Mouse (Mus musculus): ENCODE results near the gene Zswim8.
A peak's percentile ranks its signal among the peaks of the same experiment; 100 is the strongest.
"Not testable (repeated sequence)": the region's sequence is repeated elsewhere in the genome, so short reads cannot be mapped to it uniquely, and the experiment has no call there.

Zswim8 gene

DNA sequence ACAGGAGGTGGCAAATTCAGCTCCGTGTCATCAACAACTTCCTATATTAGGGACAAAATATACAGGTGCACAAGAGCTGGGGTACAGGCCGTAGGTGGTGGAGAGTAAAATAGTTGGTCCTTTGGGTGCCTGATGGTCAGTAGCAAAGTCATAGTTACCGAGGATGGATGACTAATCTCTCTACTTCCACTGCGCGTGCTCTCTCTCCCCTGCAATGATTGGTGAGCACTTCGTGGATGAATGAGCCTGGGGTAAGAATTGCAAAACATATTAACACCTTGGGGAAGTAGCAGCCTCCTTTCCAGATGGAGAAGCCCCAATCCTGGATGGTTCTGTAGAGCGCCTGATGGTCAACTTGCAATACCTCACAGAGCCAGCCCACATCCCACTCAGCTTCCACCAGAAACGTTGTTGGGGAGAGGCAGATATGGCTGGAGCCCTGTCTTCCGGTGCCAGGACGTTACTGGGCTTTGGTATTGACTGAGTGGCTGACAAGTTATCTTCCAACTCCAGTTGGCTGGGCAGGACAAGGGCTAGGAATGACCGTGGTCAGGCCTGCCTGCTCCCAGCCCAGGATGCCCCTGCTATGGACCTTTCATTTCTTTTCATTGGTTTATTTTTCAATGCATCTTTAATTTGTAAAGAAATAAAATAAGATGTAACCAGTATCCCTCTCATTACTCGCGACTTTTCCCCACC, 13.0 kb upstream of the Zswim8 start:
- peak; percentile 53 for DNase-seq (ENCODE audit: low read depth)

DNA sequence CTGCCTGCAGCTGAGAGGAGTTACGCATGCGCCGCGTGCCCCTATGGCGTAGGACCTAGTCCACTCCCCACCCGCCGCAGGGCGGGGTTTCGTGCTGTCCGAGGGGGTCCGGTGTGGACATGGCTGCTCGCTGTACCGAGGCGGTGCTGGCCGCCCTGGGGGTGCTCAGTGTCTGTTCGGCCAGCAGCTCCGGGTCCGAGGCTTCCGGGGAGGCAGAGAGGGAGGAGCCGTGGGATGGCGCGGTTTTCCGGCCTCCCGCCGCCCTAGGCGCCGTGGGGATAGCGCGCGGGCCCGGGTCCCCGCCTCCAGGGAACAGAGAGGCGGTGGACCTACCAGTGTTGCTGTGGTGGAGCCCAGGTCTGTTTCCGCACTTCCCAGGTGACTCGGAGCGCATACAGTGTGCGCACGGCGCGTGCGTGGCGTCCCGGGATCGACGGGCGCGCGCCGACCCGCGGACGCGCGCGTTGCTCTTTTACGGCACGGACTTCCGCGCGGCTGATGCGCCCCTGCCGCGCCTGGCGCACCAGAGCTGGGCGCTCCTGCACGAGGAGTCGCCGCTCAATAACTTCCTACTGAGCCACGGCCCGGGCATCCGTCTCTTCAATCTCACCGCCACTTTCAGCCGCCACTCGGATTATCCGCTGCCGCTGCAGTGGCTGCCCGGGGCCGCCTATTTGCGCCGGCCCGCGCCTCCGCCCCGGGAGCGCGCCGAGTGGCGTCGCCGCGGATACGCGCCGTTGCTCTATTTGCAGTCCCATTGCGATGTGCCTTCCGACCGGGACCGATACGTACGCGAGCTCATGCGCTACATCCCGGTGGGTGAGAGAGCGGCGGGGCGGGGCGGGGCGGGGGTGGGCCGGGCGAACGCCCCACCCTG, 12.2 kb upstream of the Zswim8 start, which contains the start of gene Fut11:
Gene Fut11 (plus strand): TSS at position 85 of the 877 bp plus-strand sequence.
- DNase-seq (ENCODE audit: low read depth), result peak; percentile 76

DNA sequence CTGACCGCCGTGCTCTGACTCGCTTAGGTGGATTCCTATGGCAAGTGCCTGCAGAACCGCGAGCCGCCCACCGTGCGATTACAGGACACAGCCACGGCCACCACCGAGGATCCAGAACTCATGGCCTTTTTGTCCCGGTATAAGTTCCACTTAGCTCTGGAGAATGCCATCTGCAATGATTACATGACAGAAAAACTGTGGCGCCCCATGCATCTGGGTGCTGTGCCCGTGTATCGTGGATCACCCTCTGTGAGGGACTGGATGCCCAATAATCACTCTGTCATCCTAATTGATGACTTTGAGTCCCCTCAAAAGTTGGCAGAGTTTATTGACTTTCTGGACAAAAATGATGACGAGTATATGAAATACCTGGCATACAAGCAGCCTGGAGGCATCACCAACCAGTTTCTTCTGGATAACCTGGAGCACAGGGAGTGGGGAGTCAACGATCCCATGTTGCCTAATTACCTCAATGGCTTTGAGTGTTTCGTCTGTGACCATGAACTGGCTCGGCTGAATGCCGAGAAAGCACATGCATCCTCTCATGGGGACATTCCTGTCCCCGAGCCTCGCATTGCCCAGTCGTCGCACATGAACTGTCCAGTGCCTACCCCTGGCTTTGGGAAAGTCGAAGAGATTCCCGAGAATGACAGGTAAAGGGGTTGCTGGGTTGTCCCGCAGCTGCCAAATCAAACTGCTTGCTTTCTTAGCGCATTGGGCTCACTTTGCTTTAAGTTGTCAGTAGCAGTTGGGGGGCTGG, 11.4 kb upstream of the Zswim8 start:
- no peak for DNase-seq (ENCODE audit: low read depth)

DNA sequence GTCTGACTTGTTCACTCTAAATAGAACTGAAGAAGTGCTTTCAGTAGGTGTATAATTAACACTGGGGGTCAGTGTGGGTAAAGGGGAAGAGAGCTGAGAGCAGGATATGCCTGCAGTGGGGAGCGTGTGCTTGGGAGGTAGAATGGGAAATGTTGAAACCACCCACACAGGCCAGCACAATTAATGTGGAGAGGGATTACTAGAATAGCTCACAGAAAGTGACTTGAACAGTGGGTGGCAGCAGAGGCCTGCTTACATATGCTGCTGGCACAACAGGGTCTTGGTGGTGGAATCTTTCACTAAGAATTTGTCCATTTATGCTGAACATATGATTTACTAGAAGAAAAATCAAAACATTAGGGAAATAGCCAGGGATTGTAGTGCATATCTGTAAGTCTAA, 10.4 kb upstream of the Zswim8 start:
- peak; percentile 83 for DNase-seq (ENCODE audit: low read depth)

DNA sequence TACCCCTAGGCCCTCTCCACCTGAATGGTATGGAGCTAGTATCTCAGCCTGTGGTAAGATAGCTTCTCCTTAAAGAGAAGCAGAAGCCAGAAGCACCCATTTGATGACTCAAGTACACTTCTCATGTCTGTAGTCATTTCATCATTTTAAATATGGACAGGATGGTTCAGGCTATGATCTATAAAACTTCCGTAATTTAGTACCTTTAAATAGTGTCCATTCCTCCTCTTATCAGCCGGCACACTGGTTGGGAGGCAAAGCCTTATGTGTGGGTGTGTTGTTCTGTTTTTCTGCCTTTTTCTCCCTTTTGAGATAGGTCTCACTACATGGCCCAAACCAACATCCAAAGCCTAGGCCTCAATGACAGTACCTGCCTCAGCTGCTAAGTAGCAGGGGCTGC, 8.8 kb upstream of the Zswim8 start:
- no peak for DNase-seq (ENCODE audit: low read depth)

DNA sequence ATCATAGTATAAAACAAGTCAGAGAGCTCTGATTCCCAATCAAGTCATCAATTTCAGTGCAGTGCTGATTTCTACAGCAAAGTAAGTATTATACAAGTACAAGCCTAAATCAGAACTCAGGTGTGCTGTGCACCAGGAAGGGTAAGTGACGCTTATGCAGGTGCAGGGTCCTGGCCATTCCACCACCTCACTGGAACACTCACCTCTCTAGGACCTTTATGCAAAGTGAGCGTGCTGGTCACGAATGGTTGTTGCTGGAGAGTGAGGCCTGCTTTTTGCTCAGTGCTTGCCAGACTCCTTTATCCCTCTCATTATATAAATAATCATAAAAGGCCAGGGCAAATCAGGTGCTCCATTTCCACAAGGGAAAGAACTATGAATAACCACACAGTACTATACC, 7.0 kb upstream of the Zswim8 start:
- no peak for DNase-seq (ENCODE audit: low read depth)

DNA sequence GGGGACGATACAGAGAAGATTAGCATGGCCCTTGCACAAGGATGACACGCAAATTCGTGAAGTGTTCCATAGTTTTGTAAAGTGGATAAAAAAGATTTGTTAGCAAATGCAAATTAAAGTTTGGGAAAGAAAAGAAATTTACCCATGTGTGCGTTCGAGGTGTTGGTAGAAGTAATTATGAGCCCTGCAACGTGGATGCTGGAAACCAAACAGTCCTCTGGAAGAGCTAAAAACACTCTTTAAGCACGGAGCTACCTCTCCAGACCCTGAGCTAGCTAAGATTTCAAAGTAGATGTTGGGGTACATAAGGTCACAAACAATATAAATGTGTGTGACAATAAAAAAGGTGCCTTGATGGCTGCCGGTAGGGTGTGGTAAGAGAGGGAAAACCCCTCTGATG, 5.8 kb upstream of the Zswim8 start:
- no peak for DNase-seq (ENCODE audit: low read depth)

DNA sequence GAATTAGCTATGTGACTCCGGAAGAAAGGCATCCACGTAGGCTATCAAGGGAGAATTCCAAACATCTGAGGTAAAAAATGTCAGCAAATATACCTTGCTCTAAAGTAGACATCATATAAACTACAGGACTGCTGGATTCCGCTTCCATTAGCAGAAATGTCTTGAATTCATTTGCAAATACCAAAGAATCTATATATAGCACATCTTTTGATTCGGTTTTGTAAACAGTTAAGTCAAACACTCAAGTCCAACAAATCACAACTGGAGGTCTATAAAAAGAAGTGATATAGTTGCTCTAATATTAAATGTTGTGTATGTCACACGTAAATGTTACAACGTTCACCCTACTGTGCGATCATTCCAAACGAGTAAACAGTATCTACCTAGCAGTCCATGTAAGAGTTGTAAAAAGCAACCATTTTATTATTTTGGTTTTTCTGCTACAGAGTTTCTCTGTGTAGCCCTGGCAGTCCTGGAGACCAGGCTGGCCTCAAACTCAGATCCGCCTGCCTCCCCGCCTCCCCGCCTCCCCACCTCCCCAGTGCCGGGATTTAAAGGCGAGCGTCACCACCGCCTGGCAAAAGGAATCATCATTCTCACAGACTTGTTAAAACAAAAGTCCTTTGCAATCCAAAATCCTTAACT, 5.1 kb upstream of the Zswim8 start:
- peak; percentile 17 for DNase-seq (ENCODE audit: low read depth)

DNA sequence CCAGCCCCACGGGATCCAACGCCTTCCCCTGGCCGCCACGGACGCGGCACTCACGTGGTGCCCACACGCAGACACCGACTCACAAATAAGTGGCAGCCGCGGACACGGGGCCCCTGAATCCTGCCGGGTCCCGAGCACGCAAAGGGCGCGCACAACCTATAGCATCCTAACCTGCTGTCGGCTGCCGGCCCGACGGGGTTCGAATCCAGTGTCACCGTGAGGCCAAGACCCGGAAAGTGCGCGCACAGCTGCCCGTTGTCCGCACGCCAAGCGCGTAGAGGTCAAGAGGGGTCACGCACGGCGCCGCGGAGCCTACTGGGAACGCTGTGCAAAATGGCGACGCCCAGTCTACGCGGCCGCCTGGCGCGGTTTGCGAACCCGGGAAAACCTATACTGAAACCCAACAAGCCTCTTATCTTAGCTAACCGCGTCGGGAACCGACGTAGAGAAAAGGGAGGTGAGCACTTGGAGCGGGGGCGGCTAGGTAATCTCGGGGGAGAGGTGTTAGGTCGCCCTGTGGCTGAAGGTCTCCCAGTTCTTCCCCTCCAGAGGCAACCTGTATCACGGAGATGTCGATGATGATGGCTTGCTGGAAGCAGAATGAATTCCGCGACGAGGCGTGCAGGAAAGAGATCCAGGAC, 4.5 kb upstream of the Zswim8 start, which contains the start of gene Chchd1:
Gene Chchd1 (plus strand): TSS at position 266 of the 641 bp plus-strand sequence.
- peak; percentile 87 for DNase-seq (ENCODE audit: low read depth)

DNA sequence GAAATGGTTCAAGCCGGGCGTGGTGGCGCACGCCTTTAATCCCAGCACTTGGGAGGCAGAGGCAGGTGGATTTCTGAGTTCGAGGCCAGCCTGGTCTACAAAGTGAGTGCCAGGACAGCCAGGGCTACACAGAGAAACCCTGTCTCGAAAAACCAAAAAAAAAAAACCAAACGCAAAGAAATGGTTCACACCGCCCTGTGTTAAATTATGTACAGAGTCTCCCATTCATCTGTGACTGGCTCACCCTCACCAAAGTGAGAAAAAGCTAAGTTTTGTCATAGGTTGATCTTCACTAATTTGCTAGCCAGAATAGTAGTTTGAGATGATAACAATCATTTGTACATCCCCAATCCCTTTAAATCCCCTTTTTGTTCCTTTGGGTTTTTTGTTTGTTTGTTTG, 3.9 kb upstream of the Zswim8 start:
- not testable (repeated sequence) for DNase-seq (ENCODE audit: low read depth)

DNA sequence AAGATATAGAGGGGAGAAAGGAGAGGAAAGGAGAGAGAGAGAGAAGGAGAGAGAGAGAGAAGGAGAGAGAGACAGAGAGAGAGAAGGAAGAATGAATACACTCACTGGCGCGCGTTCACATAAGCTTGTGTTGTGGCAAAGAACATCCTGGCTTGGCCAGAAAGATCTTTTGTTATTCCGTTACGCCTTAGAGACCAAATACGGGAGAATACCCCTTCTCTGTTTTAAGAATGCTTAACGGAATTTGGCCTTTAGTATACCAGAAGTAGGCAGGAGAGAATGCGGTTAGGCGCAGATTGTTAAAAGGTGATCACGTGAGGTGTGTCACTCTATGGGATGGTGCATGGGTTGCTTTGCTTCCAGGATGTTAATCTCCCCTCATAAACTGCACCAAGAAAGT, 887 bp downstream of the Zswim8 start:
- peak; percentile 31 for DNase-seq (ENCODE audit: low read depth)

DNA sequence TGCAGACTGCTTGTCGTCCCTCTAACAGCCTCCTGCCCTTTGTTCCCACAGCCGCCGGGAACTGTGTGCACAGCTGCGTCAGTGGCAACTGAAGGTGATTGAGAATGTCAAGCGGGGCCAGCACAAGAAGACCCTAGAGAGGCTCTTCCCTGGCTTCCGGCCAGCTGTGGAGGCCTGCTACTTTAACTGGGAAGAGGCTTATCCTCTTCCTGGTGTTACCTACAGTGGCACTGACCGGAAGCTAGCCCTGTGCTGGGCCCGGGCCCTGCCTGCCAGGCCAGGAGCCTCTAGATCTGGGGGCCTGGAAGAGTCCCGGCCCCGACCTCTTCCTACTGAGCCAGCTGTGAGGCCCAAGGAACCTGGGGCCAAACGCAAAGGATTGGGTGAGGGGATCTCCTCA, 6.5 kb downstream of the Zswim8 start:
- no peak for DNase-seq (ENCODE audit: low read depth)

DNA sequence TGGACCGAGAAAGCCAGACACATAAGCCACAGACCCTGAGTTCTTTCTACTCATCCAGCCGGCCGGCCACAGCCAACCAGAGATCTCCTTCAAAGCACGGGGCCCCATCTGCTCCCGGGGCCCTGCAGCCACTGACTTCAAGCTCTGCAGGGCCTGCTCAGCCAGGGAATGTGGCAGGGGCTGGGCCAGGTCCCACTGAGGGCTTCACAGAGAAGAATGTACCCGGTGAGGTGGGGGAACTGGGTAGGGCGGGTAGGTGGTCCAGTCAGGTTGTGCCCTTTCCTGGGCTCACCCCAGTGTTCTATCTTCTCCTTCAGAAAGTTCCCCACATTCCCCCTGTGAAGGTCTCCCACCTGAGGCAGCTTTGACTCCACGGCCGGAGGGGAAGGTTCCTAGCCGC, 11.1 kb downstream of the Zswim8 start:
- no peak for DNase-seq (ENCODE audit: low read depth)

DNA sequence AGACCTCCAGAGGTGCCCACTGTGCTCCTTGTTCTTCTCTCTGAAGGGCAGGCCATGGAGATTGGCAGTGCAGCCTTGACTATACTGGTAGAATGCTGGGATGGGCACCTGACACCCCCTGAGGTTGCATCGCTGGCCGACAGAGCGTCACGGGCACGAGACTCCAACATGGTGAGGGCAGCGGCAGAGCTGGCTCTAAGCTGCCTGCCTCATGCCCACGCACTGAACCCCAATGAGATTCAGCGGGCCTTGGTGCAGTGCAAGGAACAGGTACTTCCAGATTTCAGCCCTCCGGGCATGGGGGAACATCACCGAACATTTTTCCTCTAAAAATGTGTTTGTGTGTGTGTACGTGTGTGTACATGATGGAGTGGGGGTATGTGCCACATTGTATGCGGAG, 12.4 kb downstream of the Zswim8 start:
- DNase-seq (ENCODE audit: low read depth), result no peak

DNA sequence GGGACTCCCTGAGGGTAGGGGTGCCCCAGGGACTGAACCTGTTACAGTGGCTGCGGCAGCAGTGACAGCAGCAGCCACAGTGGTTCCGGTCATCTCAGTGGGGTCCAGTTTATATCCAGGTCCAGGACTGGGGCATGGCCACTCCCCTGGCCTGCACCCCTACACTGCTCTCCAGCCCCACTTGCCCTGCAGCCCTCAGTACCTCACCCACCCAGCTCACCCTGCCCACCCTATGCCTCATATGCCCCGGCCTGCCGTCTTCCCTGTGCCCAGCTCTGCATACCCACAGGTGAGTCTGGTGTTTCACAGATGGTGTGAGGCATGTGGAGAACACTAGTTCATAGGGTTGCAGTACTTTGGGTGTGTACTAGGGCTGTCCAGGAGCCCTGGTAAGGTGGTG, 14.0 kb downstream of the Zswim8 start:
- no peak for DNase-seq (ENCODE audit: low read depth)

DNA sequence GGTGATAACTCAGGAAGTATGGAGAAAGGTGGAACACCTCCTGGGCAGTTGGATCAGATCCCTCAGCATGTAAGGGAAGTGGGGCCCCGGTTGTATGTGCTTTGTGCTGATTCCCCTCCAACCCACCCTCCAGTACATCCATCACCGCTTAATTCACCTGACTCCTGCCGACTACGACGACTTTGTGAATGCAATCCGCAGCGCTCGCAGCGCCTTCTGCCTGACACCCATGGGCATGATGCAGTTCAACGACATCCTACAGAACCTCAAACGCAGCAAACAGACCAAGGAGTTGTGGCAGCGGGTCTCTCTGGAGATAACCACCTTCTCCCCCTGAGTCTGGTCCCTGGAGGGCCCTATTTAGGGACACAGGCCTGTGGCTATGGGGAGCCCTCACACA, 15.7 kb downstream of the Zswim8 start:
- DNase-seq (ENCODE audit: low read depth), result no peak

DNA sequence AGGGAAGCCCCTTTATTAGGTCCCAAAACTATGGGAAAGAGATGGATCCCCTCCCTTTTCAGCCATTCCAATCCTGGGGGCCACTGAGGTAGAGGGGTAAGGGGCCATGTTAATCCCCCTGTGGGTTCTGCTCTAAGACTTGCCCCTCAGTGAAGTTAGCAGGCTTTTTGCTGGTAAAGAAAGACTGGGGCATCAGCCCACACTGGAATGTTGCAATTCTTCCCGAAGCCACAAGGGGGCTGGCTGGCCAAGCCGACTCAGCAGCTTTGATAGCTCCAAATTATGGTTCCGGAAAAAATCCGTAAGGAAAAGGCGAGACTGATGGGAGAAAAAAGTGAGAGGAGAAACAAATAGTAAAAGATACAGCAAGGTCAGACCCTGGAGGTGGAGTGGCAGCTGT, 16.7 kb downstream of the Zswim8 start:
- peak; percentile 36 for DNase-seq (ENCODE audit: low read depth)

DNA sequence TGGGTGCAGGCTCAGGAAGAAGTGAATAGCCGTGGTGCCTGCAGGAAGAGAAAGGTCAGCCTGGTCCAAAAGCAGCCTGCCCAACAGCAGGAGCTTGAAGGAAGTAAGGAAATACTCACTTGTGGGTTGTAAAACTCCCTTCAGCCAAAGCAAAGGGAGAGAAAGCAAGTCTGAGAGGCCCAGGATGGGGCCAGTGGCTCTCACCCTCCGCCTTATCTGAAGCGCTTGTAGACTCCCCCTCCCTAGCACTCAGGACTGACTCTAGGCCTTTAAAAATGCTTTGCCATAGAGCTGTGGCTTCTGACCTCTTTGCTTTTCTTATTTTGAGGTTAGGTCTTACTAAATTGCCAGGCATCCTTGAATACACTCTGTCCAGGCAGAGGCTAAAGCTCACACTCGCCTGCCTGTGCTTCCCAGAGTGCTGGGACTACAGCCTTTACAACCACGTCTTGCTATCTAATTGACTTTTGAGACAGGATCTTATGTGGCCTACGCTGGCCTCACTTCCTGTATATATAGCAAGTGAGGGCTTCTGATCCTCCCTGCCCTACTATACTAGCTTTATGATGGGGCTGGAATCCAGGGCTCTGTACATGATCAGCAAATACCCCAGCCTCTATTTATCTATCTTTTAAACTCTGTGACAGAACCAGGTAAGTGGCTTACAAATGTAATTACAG, 18.4 kb downstream of the Zswim8 start:
- no peak for DNase-seq (ENCODE audit: low read depth)

DNA sequence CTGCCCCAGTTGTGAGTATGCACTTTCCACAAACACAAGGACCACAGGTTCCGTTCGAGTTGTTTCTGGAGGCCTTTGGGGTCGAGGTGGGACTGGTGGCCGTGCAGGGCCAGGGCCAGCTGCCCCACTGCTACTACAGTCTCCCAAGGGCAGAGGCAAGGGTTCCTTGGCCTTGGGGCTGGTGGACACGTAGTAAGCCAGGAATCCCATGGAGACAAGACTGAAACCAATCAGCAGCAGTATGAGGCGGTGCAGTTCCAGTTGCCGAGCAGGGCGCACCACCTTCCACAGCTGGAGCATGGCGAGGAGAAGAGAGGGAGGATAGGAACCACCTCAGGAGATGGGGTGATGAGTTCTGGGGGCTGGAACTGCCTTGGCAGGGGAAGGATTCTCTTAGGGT, 22.5 kb downstream of the Zswim8 start:
- DNase-seq (ENCODE audit: low read depth), result no peak

DNA sequence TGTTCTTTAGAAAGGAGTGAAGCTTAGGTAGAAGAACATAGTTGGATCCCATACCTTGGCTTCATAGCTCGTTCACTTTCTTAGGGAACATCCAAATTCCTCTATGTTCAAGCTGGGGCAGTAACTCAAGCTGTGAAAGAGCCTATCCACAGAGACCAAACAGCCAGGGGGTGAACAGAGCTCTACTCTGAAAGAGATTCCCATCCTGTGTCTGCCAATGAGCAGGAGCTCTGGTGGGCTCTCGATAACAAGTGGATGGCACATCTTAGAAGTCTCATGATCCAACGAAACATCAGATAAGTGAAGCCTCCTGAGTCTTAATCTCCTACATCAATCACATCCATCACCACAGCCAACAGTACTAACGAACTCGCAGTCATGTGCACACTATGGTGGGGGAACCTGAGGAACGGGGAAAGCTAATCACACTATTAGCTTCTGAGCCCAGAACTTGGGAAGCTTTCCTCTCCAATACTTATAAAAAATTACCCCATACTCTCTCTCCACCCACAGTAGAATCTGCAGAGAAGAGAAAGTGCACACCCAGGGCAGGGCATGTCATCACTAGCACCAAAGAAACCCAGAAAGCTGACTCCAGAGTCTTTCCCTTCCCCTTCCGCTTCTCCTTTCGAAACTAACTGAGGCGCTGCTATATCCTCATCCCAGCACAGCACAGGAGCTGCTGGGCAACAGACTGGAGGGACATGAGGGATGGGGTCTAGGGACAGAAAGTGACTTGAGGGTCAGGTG, 23.7 kb downstream of the Zswim8 start:
- no peak for DNase-seq (ENCODE audit: low read depth)
